Mouse (Mus musculus): ENCODE measurements at regions not wholly inside any gene's neighbourhood (a gene's known extent, or its start where the extent isn't known, plus 50 kb on each side); places are given as distances from the start of the nearest gene placed in this dataset.
A peak's percentile ranks its signal among the peaks of the same experiment; 100 is the strongest.

GRCm38 (mm10) chr8:126739768-126740167 is 146.0 kb upstream of the Irf2bp2 start:
- no peak for ATAC-seq

GRCm38 (mm10) chr8:126737032-126737431 is 143.2 kb upstream of the Irf2bp2 start:
- ATAC-seq, result no peak

- no peak for ATAC-seq
These were observed 142.7 kb upstream of the Irf2bp2 start for GRCm38 (mm10) chr8:126736441-126736962.

GRCm38 (mm10) chr8:126735488-126736440 is 142.0 kb upstream of the Irf2bp2 start:
- ATAC-seq, result no peak

GRCm38 (mm10) chr8:126734743-126735487 is 141.1 kb upstream of the Irf2bp2 start:
- no peak for ATAC-seq

- no peak for ATAC-seq
These were observed 140.0 kb upstream of the Irf2bp2 start for GRCm38 (mm10) chr8:126733779-126734178.

- no peak for ATAC-seq
These were observed 139.5 kb upstream of the Irf2bp2 start for GRCm38 (mm10) chr8:126733307-126733706.

- ATAC-seq, result no peak
These were observed 136.3 kb upstream of the Irf2bp2 start for GRCm38 (mm10) chr8:126730017-126730631.

- no peak for ATAC-seq
These were observed 135.3 kb upstream of the Irf2bp2 start for GRCm38 (mm10) chr8:126728987-126729632.

- no peak for ATAC-seq
These were observed 134.3 kb upstream of the Irf2bp2 start for GRCm38 (mm10) chr8:126728135-126728534.

- ATAC-seq, result no peak
These were observed 133.3 kb upstream of the Irf2bp2 start for GRCm38 (mm10) chr8:126727068-126727467.

GRCm38 (mm10) chr8:126723259-126724122 is 129.7 kb upstream of the Irf2bp2 start:
- ATAC-seq, result no peak

GRCm38 (mm10) chr8:126721621-126722020 is 127.8 kb upstream of the Irf2bp2 start:
- ATAC-seq, result peak; percentile 81

- no peak for ATAC-seq
These were observed 126.8 kb upstream of the Irf2bp2 start for GRCm38 (mm10) chr8:126720473-126721145.

- no peak for ATAC-seq
These were observed 126.0 kb upstream of the Irf2bp2 start for GRCm38 (mm10) chr8:126719748-126720147.

- ATAC-seq, result no peak
These were observed 123.9 kb upstream of the Irf2bp2 start for GRCm38 (mm10) chr8:126717652-126718155.

- ATAC-seq, result no peak
These were observed 121.9 kb upstream of the Irf2bp2 start for GRCm38 (mm10) chr8:126715666-126716065.

- ATAC-seq, result no peak
These were observed 119.9 kb upstream of the Irf2bp2 start for GRCm38 (mm10) chr8:126713602-126714145.

- ATAC-seq, result no peak
These were observed 119.4 kb upstream of the Irf2bp2 start for GRCm38 (mm10) chr8:126713181-126713580.

GRCm38 (mm10) chr8:126712749-126713148 is 119.0 kb upstream of the Irf2bp2 start:
- no peak for ATAC-seq
